Mouse (Mus musculus) neural tube, embryonic 11.5 days (tissue): ENCODE results near the gene Snrnp27. TPM values are rescaled to one million over a fixed set of nuclear protein-coding genes. Genes with fewer than 3 reads are reported as not detected.

Source experiments
- ATAC-seq: fragments of 200-750 bp; cut with Nextera tagmentation; 2 replicates; pipeline ENCODE4 v1.8.0; 2017; ENCODE audit warnings: moderate number of reproducible peaks, mild to moderate bottlenecking, moderate TSS enrichment, moderate library complexity; ENCODE audit not compliant: insufficient read depth, low FRiP score, low TSS enrichment
- DNase-seq: peaks from one replicate; pipeline ENCODE4 v3.0.0-alpha.2; 2015; ENCODE audit warnings: low spot score
- H3K27ac ChIP-seq: fragments of 300-500 bp; sonication (generic); 2 replicates; pipeline ENCODE4 v1.5.1; 2014; ENCODE audit warnings: low read depth, mild to moderate bottlenecking, low read length
- H3K27me3 ChIP-seq: fragments of 300-500 bp; sonication (generic); 2 replicates; pipeline ENCODE4 v1.6.1; 2014; ENCODE audit warnings: mild to moderate bottlenecking, low read length, mixed read lengths; ENCODE audit not compliant: control insufficient read depth, insufficient read depth
- H3K36me3 ChIP-seq: fragments of 300-500 bp; sonication (generic); 2 replicates; pipeline ENCODE4 v1.6.1; 2014; ENCODE audit warnings: mild to moderate bottlenecking, low read length, moderate library complexity, mixed read lengths; ENCODE audit not compliant: control insufficient read depth, insufficient read depth
- H3K4me1 ChIP-seq: fragments of 300-500 bp; sonication (generic); 2 replicates; pipeline ENCODE4 v1.6.1; 2014; ENCODE audit warnings: low read length, mixed read lengths; ENCODE audit not compliant: control insufficient read depth, insufficient read depth
- H3K4me2 ChIP-seq: fragments of 300-500 bp; sonication (generic); 2 replicates; pipeline ENCODE4 v1.6.1; 2014; ENCODE audit warnings: low read depth, mild to moderate bottlenecking, moderate library complexity
- H3K4me3 ChIP-seq: fragments of 300-500 bp; sonication (generic); 2 replicates; pipeline ENCODE4 v1.5.1; 2014; ENCODE audit warnings: low read depth, low read length
- H3K9ac ChIP-seq: fragments of 300-500 bp; sonication (generic); 2 replicates; pipeline ENCODE4 v1.6.1; 2014; ENCODE audit warnings: mild to moderate bottlenecking, low read length
- H3K9me3 ChIP-seq: fragments of 300-500 bp; sonication (generic); 2 replicates; pipeline ENCODE4 v1.6.1; 2016; ENCODE audit warnings: low read length; ENCODE audit not compliant: control insufficient read depth
- WGBS: fragments of 180-500 bp; shearing (Covaris S2); extraction: QIAGEN DNeasy Blood & Tissue Kit; methylation state at CpG from one replicate; pipeline ENCODE4 v1.1.7; 2014; 5-methylcytosine and 5-hydroxymethylcytosine counted together
- polyA plus RNA-seq: library from polyadenylated mRNA; unstranded; fragments of >200 nt; fragmentation: Nextera tagmentation; extraction: Ambion mirVana; gene quantifications from 2 replicates; pipeline ENCODE4 v1.2.1, GENCODE M21; 2014

Snrnp27 gene
- polyA plus RNA-seq, 1 experiment from 2014 or later = 115 TPM

DNA sequence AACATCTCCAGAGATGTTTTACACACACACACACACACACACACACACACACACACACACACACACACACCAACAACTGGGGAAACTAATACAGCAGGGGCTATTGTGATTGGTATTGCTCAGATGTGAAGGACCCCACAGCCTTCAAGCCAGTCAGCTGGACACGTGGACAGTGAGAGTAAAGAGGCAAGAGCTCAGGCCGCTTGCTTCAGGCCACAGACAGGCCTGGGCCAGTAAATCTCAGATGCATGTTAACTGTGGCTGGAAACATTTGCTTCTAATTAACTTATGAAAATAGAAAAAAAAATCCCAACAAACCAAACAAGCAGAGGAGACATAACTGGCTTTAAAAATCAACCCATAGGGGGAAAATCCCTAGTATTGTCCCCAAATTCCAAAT lies 46.5 kb downstream of the Snrnp27 start:
- ATAC-seq (no peak), DNase-seq (no peak)

GRCm38 (mm10) chr6:86637171-86637835 lies 47.0 kb downstream of the Snrnp27 start:
- no peak overlapping the region for H3K27ac ChIP-seq
- H3K4me2 ChIP-seq = no peak overlapping the region
- H3K4me3 ChIP-seq = no peak overlapping the region
- no peak overlapping the region for H3K9ac ChIP-seq
- ATAC-seq (no peak), DNase-seq (no peak)
- H3K9me3 ChIP-seq = no peaks in the 10 kb centered on the region
- H3K4me1 ChIP-seq = no peaks in the 10 kb centered on the region
- 80% methylated on average over 4 of the region's 4 CpGs for WGBS
- H3K36me3 ChIP-seq = no peaks in the 10 kb centered on the region
- no peaks in the 10 kb centered on the region for H3K27me3 ChIP-seq

More for the DNA sequence above, 46.5 kb downstream of the Snrnp27 start:
- Histone ChIP-seq H3K27ac (no peak overlapping the region), H3K9ac (no peak overlapping the region), H3K4me3 (no peak overlapping the region), H3K4me1 (no peaks in the 10 kb centered on the region), H3K27me3 (no peaks in the 10 kb centered on the region), H3K4me2 (no peak overlapping the region), H3K9me3 (no peaks in the 10 kb centered on the region), H3K36me3 (no peaks in the 10 kb centered on the region)
- WGBS = 71% methylated on average over 2 of the region's 2 CpGs

DNA sequence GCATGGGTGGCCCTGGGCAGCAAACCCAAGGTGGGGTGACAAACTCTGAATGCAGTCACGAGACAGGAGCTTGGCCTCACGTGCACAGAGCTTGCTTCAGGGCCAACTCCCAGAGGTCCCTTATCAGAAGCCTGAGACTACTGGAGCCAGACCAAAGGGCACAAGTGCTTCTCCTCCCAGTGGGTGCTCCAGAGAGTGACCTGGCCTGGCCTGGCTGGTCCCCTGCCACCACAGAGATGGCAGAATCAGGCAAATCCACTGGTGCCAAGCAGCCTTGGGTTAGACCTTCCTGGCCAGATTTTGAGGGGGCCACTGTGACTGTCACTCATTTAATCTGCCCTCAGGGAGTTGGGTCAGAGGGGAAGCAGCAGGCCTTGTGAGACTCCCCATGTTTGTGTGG lies 47.8 kb downstream of the Snrnp27 start:
- Histone ChIP-seq H3K27ac (no peak overlapping the region), H3K4me3 (no peak overlapping the region), H3K4me1 (no peaks in the 10 kb centered on the region), H3K27me3 (no peaks in the 10 kb centered on the region), H3K36me3 (no peaks in the 10 kb centered on the region), H3K9ac (no peak overlapping the region), H3K9me3 (no peaks in the 10 kb centered on the region), H3K4me2 (no peak overlapping the region)
- 83% methylated on average over 2 of the region's 2 CpGs for WGBS
- ATAC-seq (no peak), DNase-seq (no peak)

- DNase-seq (no peak), ATAC-seq (no peak)
- no peak overlapping the region for H3K4me3 ChIP-seq
- H3K4me1 ChIP-seq = no peaks in the 10 kb centered on the region
- H3K27ac ChIP-seq = no peak overlapping the region
- H3K9ac ChIP-seq = no peak overlapping the region
- 73% methylated on average over 3 of the region's 3 CpGs for WGBS
- no peak overlapping the region for H3K4me2 ChIP-seq
- no peaks in the 10 kb centered on the region for H3K27me3 ChIP-seq
- no peaks in the 10 kb centered on the region for H3K9me3 ChIP-seq
- H3K36me3 ChIP-seq = no peaks in the 10 kb centered on the region
Observed at GRCm38 (mm10) chr6:86630141-86630540, 54.2 kb downstream of the Snrnp27 start.

DNA sequence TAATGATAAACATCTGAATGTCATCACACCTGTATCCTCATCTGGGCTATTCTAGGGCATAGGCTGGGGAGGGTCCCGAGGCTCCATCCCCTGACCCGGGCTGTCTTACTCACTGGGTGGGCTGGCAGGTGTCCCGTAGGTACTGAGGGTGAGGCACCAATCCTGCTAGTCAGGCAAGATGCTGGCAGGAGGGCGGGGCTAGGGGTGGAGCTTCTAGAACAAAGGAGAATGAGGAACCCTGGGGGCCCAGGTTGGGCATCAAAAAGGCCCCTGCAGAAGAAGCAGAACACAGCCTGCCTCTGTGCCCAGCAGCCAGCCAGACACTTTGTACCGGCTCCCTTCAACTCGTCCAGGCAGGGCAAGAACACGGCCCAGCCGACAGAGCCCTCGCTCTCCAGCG lies 56.4 kb downstream of the Snrnp27 start, which contains the start of gene Asprv1:
Gene Asprv1, plus strand, starts transcription at position 219 of the 400 bp plus-strand sequence.
- no peak within 1 kb of the TSS for H3K4me3 ChIP-seq
- no peaks in the 10 kb centered on the region for H3K36me3 ChIP-seq
- DNase-seq (no peak), ATAC-seq (no peak)
- H3K9ac ChIP-seq = no peak within 1 kb of the TSS
- no peaks in the 10 kb centered on the region for H3K27me3 ChIP-seq
- no peak within 1 kb of the TSS for H3K4me2 ChIP-seq
- 47% methylated on average over 10 of the region's 10 CpGs for WGBS
- H3K9me3 ChIP-seq = no peaks in the 10 kb centered on the region
- no peak within 1 kb of the TSS for H3K27ac ChIP-seq
- no peaks in the 10 kb centered on the region for H3K4me1 ChIP-seq

Other genes starting within 250 kb of the Snrnp27 start
- 21.0 and 24.1 TPM in 2 replicates for gene C87436, start 246.1 kb downstream of the Snrnp27 start, polyA plus RNA-seq
- gene Pcbp1, start 158.2 kb downstream of the Snrnp27 start, polyA plus RNA-seq = 518 and 536 TPM in 2 replicates
- 0.35 and 0.64 TPM in 2 replicates for gene Asprv1, start 56.4 kb downstream of the Snrnp27 start, polyA plus RNA-seq
- 21.2 and 24.8 TPM in 2 replicates for gene Mxd1, start 15.4 kb downstream of the Snrnp27 start, polyA plus RNA-seq
- gene Gmcl1, start 48.9 kb upstream of the Snrnp27 start, polyA plus RNA-seq = 52.9 and 56.1 TPM in 2 replicates
- gene Anxa4, start 109.1 kb upstream of the Snrnp27 start, polyA plus RNA-seq = 6.2 and 6.9 TPM in 2 replicates
- gene Aak1, start 165.0 kb upstream of the Snrnp27 start, polyA plus RNA-seq = 23.8 and 27.1 TPM in 2 replicates